Mouse (Mus musculus) myocyte (in vitro differentiated cells): ENCODE measurements around the gene Runx2. TPM values are rescaled to one million over a fixed set of nuclear protein-coding genes. Genes with fewer than 3 reads are reported as not detected.

ENCODE experiments used
- H3K27me3 ChIP-seq: one replicate; pipeline ENCODE4 v1.6.1; 2011; ENCODE audit not compliant: control insufficient read depth, insufficient read depth, insufficient read length
- H3K36me3 ChIP-seq: one replicate; pipeline ENCODE4 v1.6.1; 2011; ENCODE audit not compliant: control insufficient read depth, insufficient read depth
- H3K4me2 ChIP-seq: one replicate; pipeline ENCODE4 v1.6.1; 2011; ENCODE audit warnings: low read depth, control low read depth
- H3K4me3 ChIP-seq: one replicate; pipeline ENCODE4 v1.5.1; 2011; ENCODE audit warnings: mild to moderate bottlenecking, control low read depth, moderate library complexity
- H3K79me2 ChIP-seq: one replicate; pipeline ENCODE4 v1.6.1; 2011; ENCODE audit not compliant: control insufficient read depth, insufficient read depth
- H3ac ChIP-seq: one replicate; pipeline ENCODE4 v1.6.1; 2011; ENCODE audit not compliant: control insufficient read depth, insufficient read length
- CEBPB ChIP-seq: IDR thresholded peaks from 2 replicates; pipeline ENCODE4 v1.6.1; 2011; ENCODE audit warnings: mild to moderate bottlenecking, moderate library complexity; ENCODE audit not compliant: poor library complexity, insufficient read depth, severe bottlenecking
- E2F4 ChIP-seq: IDR thresholded peaks from one replicate; pipeline ENCODE4 v1.6.1; 2011; ENCODE audit warnings: mild to moderate bottlenecking, control low read depth, moderate library complexity; ENCODE audit not compliant: insufficient read depth
- MAX ChIP-seq: IDR thresholded peaks from one replicate; pipeline ENCODE4 v1.6.1; 2011; ENCODE audit warnings: low read depth, mild to moderate bottlenecking, control low read depth
- MYOD1 ChIP-seq, 3 experiments: IDR thresholded peaks; one replicate each; pipeline ENCODE4 v1.6.1; 2011; ENCODE audit warnings: control low read depth in 2 of 3, low read depth in 2 of 3, mild to moderate bottlenecking in 2 of 3, moderate library complexity in 1 of 3; ENCODE audit not compliant: insufficient read length in 2 of 3, control insufficient read depth in 1 of 3
- MYOG ChIP-seq, 3 experiments: IDR thresholded peaks; one replicate each; pipeline ENCODE4 v1.6.1; 2011; ENCODE audit warnings: control low read depth in 2 of 3, low read depth in 2 of 3, mild to moderate bottlenecking in 2 of 3; ENCODE audit not compliant: insufficient read length in 2 of 3, control insufficient read depth in 1 of 3, insufficient read depth in 1 of 3
- POLR2A ChIP-seq: IDR thresholded peaks from one replicate; pipeline ENCODE4 v1.6.1; 2011; ENCODE audit warnings: low read depth, mild to moderate bottlenecking, control low read depth, moderate library complexity; ENCODE audit not compliant: insufficient read length
- POLR2AphosphoS2 ChIP-seq: IDR thresholded peaks from one replicate; pipeline ENCODE4 v1.6.1; 2011; ENCODE audit warnings: low read depth, control low read depth; ENCODE audit not compliant: insufficient read length
- REST ChIP-seq: IDR thresholded peaks from one replicate; pipeline ENCODE4 v1.6.1; 2011; ENCODE audit warnings: mild to moderate bottlenecking, control low read depth, moderate library complexity; ENCODE audit not compliant: insufficient read depth, insufficient read length
- SRF ChIP-seq: IDR thresholded peaks from one replicate; pipeline ENCODE4 v1.6.1; 2011; ENCODE audit warnings: low read depth; ENCODE audit not compliant: control insufficient read depth, insufficient read length
- TCF12 ChIP-seq: IDR thresholded peaks from one replicate; pipeline ENCODE4 v1.6.1; 2011; ENCODE audit warnings: mild to moderate bottlenecking, control low read depth; ENCODE audit not compliant: poor library complexity, insufficient read depth, severe bottlenecking
- TCF3 ChIP-seq: IDR thresholded peaks from one replicate; pipeline ENCODE4 v1.6.1; 2011; ENCODE audit warnings: low read depth, control low read depth; ENCODE audit not compliant: insufficient read length
- USF1 ChIP-seq: IDR thresholded peaks from one replicate; pipeline ENCODE4 v1.6.1; 2011; ENCODE audit warnings: low read depth, mild to moderate bottlenecking, control low read depth, moderate library complexity
- polyA plus RNA-seq: library from polyadenylated mRNA; unstranded; fragments of >200 nt; fragmentation: generic; extraction: Trizol; gene quantifications from one replicate; pipeline ENCODE4 v1.2.1, GENCODE M21; 2012; ENCODE audit warnings: missing spikeins

Gene Runx2
- polyA plus RNA-seq, 1 experiment = 6.7 TPM

DNA sequence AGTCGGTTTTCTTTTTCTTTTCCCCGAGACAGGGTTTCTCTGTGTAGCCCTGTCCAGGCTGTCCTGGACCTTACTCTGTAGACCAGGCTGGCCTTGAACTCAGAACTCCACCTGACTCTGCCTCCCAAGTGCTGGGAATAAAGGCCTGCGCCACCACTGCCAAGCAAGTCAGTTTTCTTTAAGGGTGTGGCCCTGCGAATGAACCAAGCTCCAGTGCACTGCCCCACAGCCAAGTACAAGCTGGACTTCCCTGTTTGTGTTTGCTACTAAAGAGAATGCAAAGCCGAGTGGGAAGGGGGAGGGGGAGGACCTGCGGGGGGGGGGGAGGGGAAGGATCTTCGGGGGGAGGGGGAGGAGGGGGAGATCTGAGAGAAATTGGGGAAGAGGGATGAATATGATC, 121.0 kb downstream of the Runx2 start:
- TF ChIP-seq SRF (no peak), POLR2A (no peak), USF1 (no peak), MYOD1 (IDR thresholded peaks at IDR 0.05; ENCODE audit: control insufficient read depth in 1 of 3, insufficient read length in 2 of 3, low read depth in 2 of 3) (no peak), REST (no peak), E2F4 (no peak), POLR2AphosphoS2 (no peak)
- H3K4me3 ChIP-seq = no peak overlapping the region
- H3K4me2 ChIP-seq = no peak overlapping the region
- H3K36me3 ChIP-seq = peaks cover 9% of the 10 kb centered on the region
- no peaks in the 10 kb centered on the region for H3K27me3 ChIP-seq
- H3ac ChIP-seq = no peak overlapping the region
- peaks cover 51% of the 10 kb centered on the region for H3K79me2 ChIP-seq

DNA sequence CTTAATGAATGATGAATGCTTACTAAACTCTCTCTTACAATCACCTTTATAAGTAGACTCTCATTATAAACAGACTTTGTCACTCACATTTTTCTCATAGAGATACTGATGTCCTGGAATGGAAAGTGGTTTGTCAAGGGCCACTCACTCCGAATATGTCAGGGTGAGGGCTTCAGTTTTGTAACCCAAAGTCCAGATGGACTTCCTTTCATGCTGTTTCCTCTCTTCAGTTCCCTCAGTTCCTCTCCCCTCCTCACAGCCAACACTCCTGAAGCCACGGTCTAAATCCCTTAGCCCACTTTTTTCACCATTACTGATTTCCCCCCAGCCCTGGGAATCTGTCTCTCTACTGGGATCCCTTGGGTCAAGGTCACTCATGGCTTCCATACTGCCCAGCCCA, 123.1 kb downstream of the Runx2 start:
- Histone ChIP-seq H3K79me2 (peaks cover 49% of the 10 kb centered on the region), H3ac (no peak overlapping the region), H3K27me3 (no peaks in the 10 kb centered on the region), H3K36me3 (peaks cover 8% of the 10 kb centered on the region), H3K4me2 (no peak overlapping the region), H3K4me3 (no peak overlapping the region)
- TF ChIP-seq POLR2A (no peak), TCF3 (no peak), MYOD1 (IDR thresholded peaks at IDR 0.05; ENCODE audit: control insufficient read depth in 1 of 3, insufficient read length in 2 of 3, low read depth in 2 of 3) (no peak), USF1 (no peak), E2F4 (no peak), CEBPB (no peak), REST (no peak), MYOG (IDR thresholded peaks at IDR 0.05; ENCODE audit: control insufficient read depth in 1 of 3, insufficient read depth in 1 of 3, insufficient read length in 2 of 3, low read depth in 2 of 3) (no peak), TCF12 (no peak), POLR2AphosphoS2 (no peak), MAX (no peak), SRF (no peak)

DNA sequence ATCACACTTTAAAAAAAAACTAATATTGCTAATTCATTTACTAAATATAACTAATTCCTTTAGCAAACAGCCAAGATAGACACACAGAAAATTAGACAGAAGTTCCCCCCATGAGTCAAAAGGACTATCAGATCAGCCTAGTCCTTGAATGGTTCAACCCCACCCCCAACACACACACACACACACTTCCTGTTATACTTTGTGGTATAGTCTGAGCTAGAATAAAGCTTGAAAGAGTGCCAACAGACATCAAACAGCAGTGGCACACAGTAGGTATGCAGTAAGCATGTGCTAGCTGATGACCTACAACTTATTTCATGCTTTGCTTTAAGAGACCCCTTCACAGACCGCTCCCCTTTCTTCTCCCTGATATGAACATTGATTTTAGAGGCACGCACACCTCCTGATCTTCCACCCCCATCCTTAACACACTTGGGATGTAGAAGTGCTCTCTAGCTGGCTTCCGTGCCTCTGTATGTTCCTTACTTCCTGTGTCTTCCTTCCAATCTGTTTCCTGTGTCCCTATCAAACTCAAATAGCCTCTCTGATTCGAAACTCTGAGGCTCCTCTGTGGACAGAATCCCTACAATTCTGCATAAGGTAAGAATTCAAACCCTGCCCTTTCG, 124.1 kb downstream of the Runx2 start:
- no peak overlapping the region for H3K4me3 ChIP-seq
- H3K4me2 ChIP-seq = no peak overlapping the region
- no peaks in the 10 kb centered on the region for H3K36me3 ChIP-seq
- H3K79me2 ChIP-seq = peaks cover 49% of the 10 kb centered on the region
- H3K27me3 ChIP-seq = no peaks in the 10 kb centered on the region
- H3ac ChIP-seq = no peak overlapping the region
- TF ChIP-seq CEBPB (no peak), REST (no peak), MYOG (IDR thresholded peaks at IDR 0.05; ENCODE audit: control insufficient read depth in 1 of 3, insufficient read depth in 1 of 3, insufficient read length in 2 of 3, low read depth in 2 of 3) (no peak), POLR2AphosphoS2 (no peak), SRF (no peak), POLR2A (no peak), TCF3 (no peak), E2F4 (no peak), MAX (no peak), MYOD1 (IDR thresholded peaks at IDR 0.05; ENCODE audit: control insufficient read depth in 1 of 3, insufficient read length in 2 of 3, low read depth in 2 of 3) (no peak), TCF12 (no peak), USF1 (no peak)

DNA sequence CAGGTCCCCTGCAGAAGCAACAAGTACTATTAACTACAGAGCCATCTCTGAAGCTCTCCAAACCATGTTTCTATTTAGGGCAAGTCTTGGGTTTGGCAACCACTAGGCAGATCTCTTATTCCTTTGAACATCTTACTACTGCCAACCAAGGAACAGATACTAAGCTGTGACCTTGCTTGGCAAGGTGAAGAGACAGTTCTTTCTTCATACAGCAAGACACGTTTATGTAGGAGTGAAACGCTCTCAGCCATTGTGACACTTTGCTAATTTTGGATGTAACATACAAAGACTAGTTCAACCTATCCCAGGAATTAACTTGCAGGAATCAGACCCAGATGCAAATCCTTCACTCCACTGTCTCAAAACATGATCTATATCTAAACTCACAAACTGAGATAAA, 126.3 kb downstream of the Runx2 start:
- no peaks in the 10 kb centered on the region for H3K27me3 ChIP-seq
- H3K4me3 ChIP-seq = no peak overlapping the region
- H3K36me3 ChIP-seq = no peaks in the 10 kb centered on the region
- H3K79me2 ChIP-seq = peaks cover 54% of the 10 kb centered on the region
- H3ac ChIP-seq = no peak overlapping the region
- no peak for TF ChIP-seq POLR2AphosphoS2
- no peak for TF ChIP-seq TCF12
- no peak for TF ChIP-seq SRF
- TF ChIP-seq MYOG (IDR thresholded peaks at IDR 0.05; ENCODE audit: control insufficient read depth in 1 of 3, insufficient read depth in 1 of 3, insufficient read length in 2 of 3, low read depth in 2 of 3) = no peak
- TF ChIP-seq REST = no peak
- no peak for TF ChIP-seq USF1
- no peak for TF ChIP-seq POLR2A
- TF ChIP-seq MYOD1 (IDR thresholded peaks at IDR 0.05; ENCODE audit: control insufficient read depth in 1 of 3, insufficient read length in 2 of 3, low read depth in 2 of 3) = no peak
- no peak for TF ChIP-seq CEBPB
- TF ChIP-seq E2F4 = no peak
- TF ChIP-seq TCF3 = no peak
- TF ChIP-seq MAX = no peak
- H3K4me2 ChIP-seq = no peak overlapping the region

DNA sequence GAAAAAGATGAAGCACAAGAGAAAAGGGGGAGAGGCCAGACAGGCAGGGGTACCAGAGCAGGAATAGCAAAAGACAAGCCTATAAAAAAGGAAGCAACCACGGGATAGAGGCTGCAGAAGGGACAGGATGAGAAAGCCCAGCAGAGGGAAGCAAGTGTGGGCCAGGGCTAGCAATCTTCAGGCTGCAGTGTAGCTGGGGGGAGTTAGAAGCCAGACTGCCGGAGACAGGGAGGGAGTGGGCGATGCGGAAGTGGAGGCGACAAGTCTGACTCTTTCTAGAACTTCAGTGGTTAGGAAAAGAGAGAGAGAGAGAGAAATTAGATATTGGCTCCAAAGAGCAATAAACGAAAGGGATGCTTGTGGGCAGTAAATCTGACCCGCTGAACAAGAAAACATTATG, 129.1 kb downstream of the Runx2 start:
- no peaks in the 10 kb centered on the region for H3K36me3 ChIP-seq
- no peaks in the 10 kb centered on the region for H3K27me3 ChIP-seq
- H3K4me2 ChIP-seq = peak overlapping the region; percentile 32
- TF ChIP-seq SRF (no peak), MYOG (IDR thresholded peaks at IDR 0.05; ENCODE audit: control insufficient read depth in 1 of 3, insufficient read depth in 1 of 3, insufficient read length in 2 of 3, low read depth in 2 of 3) (no peak), MYOD1 (IDR thresholded peaks at IDR 0.05; ENCODE audit: control insufficient read depth in 1 of 3, insufficient read length in 2 of 3, low read depth in 2 of 3) (no peak), TCF12 (no peak), REST (no peak), MAX (no peak)
- no peak overlapping the region for H3ac ChIP-seq
- peaks cover 51% of the 10 kb centered on the region for H3K79me2 ChIP-seq
- H3K4me3 ChIP-seq = no peak overlapping the region
